Mouse (Mus musculus): ENCODE data around the gene Hivep3. TPM values are rescaled to one million over a fixed set of nuclear protein-coding genes. Genes with fewer than 3 reads are reported as not detected.

The Hivep3 gene
- polyA plus RNA-seq, 1 experiment from 2014 or later = 6.8 TPM

Other genes with a start within 250 kb of the Hivep3 start
- gene Rimkla, start 241.2 kb upstream of the Hivep3 start, polyA plus RNA-seq (2015; fragmentation: Nextera tagmentation; extraction: Ambion mirVana) = 0.45 and 0.50 TPM in 2 replicates
- gene Foxj3, start 196.8 kb upstream of the Hivep3 start, polyA plus RNA-seq (2015; fragmentation: Nextera tagmentation; extraction: Ambion mirVana) = 24.3 and 26.1 TPM in 2 replicates
- 6.0 and 6.3 TPM in 2 replicates for gene Frg2f1, start 194.3 kb upstream of the Hivep3 start, polyA plus RNA-seq (2015; fragmentation: Nextera tagmentation; extraction: Ambion mirVana)
- gene Guca2a, start 96.1 kb upstream of the Hivep3 start, polyA plus RNA-seq (2015; fragmentation: Nextera tagmentation; extraction: Ambion mirVana) = not detected in 2 replicates
- not detected in 2 replicates for gene Guca2b, start 74.8 kb upstream of the Hivep3 start, polyA plus RNA-seq (2015; fragmentation: Nextera tagmentation; extraction: Ambion mirVana)

All from embryonic facial prominence, embryonic 15.5 days (tissue).